Mouse (Mus musculus): ENCODE data around the gene Hspa4. TPM values are rescaled to one million over a fixed set of nuclear protein-coding genes. Genes with fewer than 3 reads are reported as not detected.

The Hspa4 gene
- polyA plus RNA-seq, 1 experiment from 2014 or later = 110 TPM

GRCm38 (mm10) chr11:53243199-53243598, 57.1 kb downstream of the Hspa4 start:
- Histone ChIP-seq H3K36me3 (no peaks in the 10 kb centered on the region), H3K9ac (no peak overlapping the region), H3K27me3 (no peaks in the 10 kb centered on the region), H3K9me3 (no peaks in the 10 kb centered on the region), H3K4me1 (no peaks in the 10 kb centered on the region), H3K4me2 (replicated peaks) (no peak overlapping the region), H3K4me3 (no peak overlapping the region), H3K27ac (no peak overlapping the region)
- WGBS = 46% methylated on average over 11 of the region's 11 CpGs
- no peak for ATAC-seq (ENCODE audit: insufficient number of reproducible peaks, insufficient read depth, low FRiP score, low TSS enrichment)

DNA sequence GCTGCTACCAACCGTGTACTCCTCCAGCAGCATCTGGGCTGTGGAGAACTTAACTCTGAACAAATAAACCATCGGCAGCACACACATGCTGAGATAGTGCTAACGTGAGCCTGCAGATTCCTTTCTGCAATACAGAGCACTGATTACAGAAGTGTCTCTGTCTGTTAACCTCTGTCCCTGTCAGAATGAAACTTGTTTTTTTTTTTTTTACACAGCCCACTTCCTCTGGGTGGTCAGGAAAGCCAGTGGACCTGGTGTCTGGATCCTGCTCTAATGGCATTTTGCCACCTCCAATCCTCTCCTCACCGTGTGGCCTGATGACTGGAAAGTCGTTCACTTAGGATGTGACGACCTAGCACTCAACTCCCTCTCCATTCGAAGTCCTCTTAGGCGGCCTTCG, 66.7 kb downstream of the Hspa4 start:
- WGBS = 79% methylated on average over 9 of the region's 9 CpGs
- Histone ChIP-seq H3K9ac (no peak overlapping the region), H3K27ac (no peak overlapping the region), H3K27me3 (no peaks in the 10 kb centered on the region), H3K4me1 (no peaks in the 10 kb centered on the region), H3K36me3 (no peaks in the 10 kb centered on the region), H3K4me2 (replicated peaks) (no peak overlapping the region), H3K4me3 (no peak overlapping the region), H3K9me3 (no peaks in the 10 kb centered on the region)
- no peak for ATAC-seq (ENCODE audit: insufficient number of reproducible peaks, insufficient read depth, low FRiP score, low TSS enrichment)

DNA sequence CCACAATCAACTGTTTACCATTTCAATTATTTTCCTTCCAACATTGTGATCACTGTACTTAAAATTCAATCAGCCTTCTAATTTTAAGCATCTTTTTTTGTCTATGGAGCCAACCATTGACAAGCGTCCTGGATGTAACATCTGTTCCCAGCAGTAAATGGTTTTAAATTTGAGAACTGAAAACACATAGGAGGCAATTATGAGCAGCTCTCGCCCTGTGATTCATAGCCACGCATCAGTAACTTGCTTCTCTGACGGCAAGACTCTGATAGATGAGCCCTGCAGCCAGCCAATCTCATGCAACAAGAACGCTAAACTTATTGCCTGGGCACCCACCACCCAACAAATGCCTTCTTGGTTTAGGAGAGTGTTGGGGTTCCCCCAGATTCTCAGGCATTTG, 68.4 kb downstream of the Hspa4 start:
- no peaks in the 10 kb centered on the region for H3K9me3 ChIP-seq
- H3K4me1 ChIP-seq = no peaks in the 10 kb centered on the region
- H3K27ac ChIP-seq = no peak overlapping the region
- WGBS = 72% methylated on average over 5 of the region's 5 CpGs
- H3K36me3 ChIP-seq = no peaks in the 10 kb centered on the region
- no peaks in the 10 kb centered on the region for H3K27me3 ChIP-seq
- ATAC-seq (ENCODE audit: insufficient number of reproducible peaks, insufficient read depth, low FRiP score, low TSS enrichment) = no peak
- H3K4me3 ChIP-seq = no peak overlapping the region
- H3K4me2 ChIP-seq (replicated peaks) = no peak overlapping the region
- H3K9ac ChIP-seq = no peak overlapping the region

- Histone ChIP-seq H3K27ac (no peak overlapping the region), H3K36me3 (no peaks in the 10 kb centered on the region), H3K9ac (no peak overlapping the region), H3K9me3 (no peaks in the 10 kb centered on the region), H3K4me3 (no peak overlapping the region), H3K27me3 (no peaks in the 10 kb centered on the region), H3K4me2 (replicated peaks) (no peak overlapping the region), H3K4me1 (no peaks in the 10 kb centered on the region)
- no peak for ATAC-seq (ENCODE audit: insufficient number of reproducible peaks, insufficient read depth, low FRiP score, low TSS enrichment)
- whole genome bisulfite sequencing = 78% methylated on average over 3 of the region's 3 CpGs
Observed at GRCm38 (mm10) chr11:53229011-53229410, 71.2 kb downstream of the Hspa4 start.

- Histone ChIP-seq H3K4me1 (no peaks in the 10 kb centered on the region), H3K9me3 (no peaks in the 10 kb centered on the region), H3K4me3 (no peak overlapping the region), H3K27me3 (no peaks in the 10 kb centered on the region), H3K36me3 (no peaks in the 10 kb centered on the region), H3K4me2 (replicated peaks) (no peak overlapping the region), H3K27ac (no peak overlapping the region), H3K9ac (no peak overlapping the region)
- 81% methylated on average over 9 of the region's 9 CpGs for whole genome bisulfite sequencing
- no peak for ATAC-seq (ENCODE audit: insufficient number of reproducible peaks, insufficient read depth, low FRiP score, low TSS enrichment)
Observed at GRCm38 (mm10) chr11:53210876-53211275, 89.4 kb downstream of the Hspa4 start.

Other genes with a start within 250 kb of the Hspa4 start
- 19.2 and 21.8 TPM in 2 replicates for gene Zcchc10, start 24.2 kb upstream of the Hspa4 start, polyA plus RNA-seq (2016; fragmentation: Nextera tagmentation; extraction: Ambion mirVana)
- 70.3 and 71.1 TPM in 2 replicates for gene Aff4, start 50.4 kb upstream of the Hspa4 start, polyA plus RNA-seq (2016; fragmentation: Nextera tagmentation; extraction: Ambion mirVana)
- gene Leap2, start 122.7 kb upstream of the Hspa4 start, polyA plus RNA-seq (2016; fragmentation: Nextera tagmentation; extraction: Ambion mirVana) = 0.56 TPM in 1 of 2 replicates, not detected in the other
- gene Uqcrq, start 130.4 kb upstream of the Hspa4 start, polyA plus RNA-seq (2016; fragmentation: Nextera tagmentation; extraction: Ambion mirVana) = 476 and 519 TPM in 2 replicates
- gene Gdf9, start 130.6 kb upstream of the Hspa4 start, polyA plus RNA-seq (2016; fragmentation: Nextera tagmentation; extraction: Ambion mirVana) = 1.5 and 1.8 TPM in 2 replicates
- gene Gm10447, start 156.7 kb upstream of the Hspa4 start, polyA plus RNA-seq (2016; fragmentation: Nextera tagmentation; extraction: Ambion mirVana) = 0.22 and 0.27 TPM in 2 replicates
- 5.9 and 6.5 TPM in 2 replicates for gene Shroom1, start 156.7 kb upstream of the Hspa4 start, polyA plus RNA-seq (2016; fragmentation: Nextera tagmentation; extraction: Ambion mirVana)
- gene Gm9837, start 170.0 kb upstream of the Hspa4 start, polyA plus RNA-seq (2016; fragmentation: Nextera tagmentation; extraction: Ambion mirVana) = not detected in 2 replicates
- gene Gm9945, start 179.7 kb upstream of the Hspa4 start, polyA plus RNA-seq (2016; fragmentation: Nextera tagmentation; extraction: Ambion mirVana) = 0.25 TPM in 1 of 2 replicates, not detected in the other
- 1.6 and 2.4 TPM in 2 replicates for gene Sowaha, start 179.8 kb upstream of the Hspa4 start, polyA plus RNA-seq (2016; fragmentation: Nextera tagmentation; extraction: Ambion mirVana)
- 37.0 and 38.9 TPM in 2 replicates for gene Sept8, start 218.8 kb upstream of the Hspa4 start, polyA plus RNA-seq (2016; fragmentation: Nextera tagmentation; extraction: Ambion mirVana)